Mouse (Mus musculus): ENCODE measurements around the gene Slc24a1. TPM values are rescaled to one million over a fixed set of nuclear protein-coding genes. Genes with fewer than 3 reads are reported as not detected.
A peak's percentile ranks its signal among the peaks of the same experiment; 100 is the strongest.
"Not testable (repeated sequence)": the region's sequence is repeated elsewhere in the genome, so short reads cannot be mapped to it uniquely, and the experiment has no call there.

The Slc24a1 gene
- 0.04 and 0.05 TPM in 2 replicates for polyA plus RNA-seq (2015; fragmentation: Nextera tagmentation; extraction: Ambion mirVana)

DNA sequence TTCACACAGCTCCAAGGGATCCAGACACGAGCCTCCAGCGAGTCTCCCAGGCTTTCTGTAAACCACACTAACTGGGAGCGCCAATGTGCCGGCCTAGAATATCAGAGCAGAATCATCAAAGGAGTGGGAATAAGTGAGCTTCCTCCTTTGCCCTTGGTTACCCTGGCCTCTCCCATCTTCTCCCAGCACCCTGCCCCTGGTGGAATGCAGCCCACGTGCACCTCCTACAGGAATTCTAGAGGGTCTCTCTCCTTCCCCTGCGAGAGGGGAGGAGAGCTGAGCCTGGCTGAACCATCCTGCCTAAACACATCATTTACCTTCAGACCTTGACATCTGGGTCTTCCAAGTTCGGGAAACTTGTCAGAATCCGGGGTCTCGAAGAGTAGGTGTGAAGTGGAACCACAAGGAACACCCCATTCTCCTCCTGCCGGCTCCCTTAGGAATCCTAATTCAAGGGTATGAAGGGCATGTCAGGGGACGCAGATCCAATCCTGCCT is at the start of gene Slc24a1:
Gene Slc24a1 (minus strand): TSS at position 447 of the 497 bp plus-strand sequence.
- 32% methylated on average over 11 of the region's 11 CpGs for WGBS
- Histone ChIP-seq H3K27ac (replicated peaks) (no peak within 1 kb of the TSS), H3K9ac (no peak within 1 kb of the TSS), H3K27me3 (replicated peaks) (peaks cover 73% of the 10 kb centered on the region), H3K9me3 (no peaks in the 10 kb centered on the region), H3K4me1 (peaks cover 11% of the 10 kb centered on the region), H3K4me2 (no peak within 1 kb of the TSS), H3K4me3 (no peak within 1 kb of the TSS), H3K36me3 (no peaks in the 10 kb centered on the region)
- no peak for ATAC-seq (ENCODE audit: extremely low read depth, insufficient number of reproducible peaks, low FRiP score, low TSS enrichment)

DNA sequence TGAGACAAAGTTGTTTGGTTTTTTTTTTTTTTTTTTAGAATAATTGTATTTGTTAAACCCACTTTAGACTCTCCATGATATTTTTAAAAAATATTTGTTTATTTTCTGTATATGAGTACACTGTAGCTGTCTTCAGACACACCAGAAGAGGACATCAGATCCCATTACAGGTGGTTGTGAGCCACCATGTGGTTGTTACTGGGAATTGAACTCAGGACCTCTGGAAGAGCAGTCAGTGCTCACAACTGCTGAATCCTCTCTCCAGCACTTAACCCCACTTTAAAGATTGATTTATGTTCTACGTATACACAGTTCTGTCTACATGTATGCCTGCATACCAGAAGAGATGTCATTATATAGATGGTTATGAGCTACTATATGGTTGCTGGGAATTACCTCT is 44.1 kb upstream of the Slc24a1 start:
- WGBS = 68% methylated on average over 1 of the region's 1 CpGs
- ATAC-seq (ENCODE audit: extremely low read depth, insufficient number of reproducible peaks, low FRiP score, low TSS enrichment); H3K4me1 ChIP-seq; H3K9me3 ChIP-seq; H3K9ac ChIP-seq; H3K4me3 ChIP-seq; H3K4me2 ChIP-seq; H3K27me3 ChIP-seq (replicated peaks); H3K27ac ChIP-seq (replicated peaks): not testable (repeated sequence)
- peaks cover 83% of the 10 kb centered on the region for H3K36me3 ChIP-seq

DNA sequence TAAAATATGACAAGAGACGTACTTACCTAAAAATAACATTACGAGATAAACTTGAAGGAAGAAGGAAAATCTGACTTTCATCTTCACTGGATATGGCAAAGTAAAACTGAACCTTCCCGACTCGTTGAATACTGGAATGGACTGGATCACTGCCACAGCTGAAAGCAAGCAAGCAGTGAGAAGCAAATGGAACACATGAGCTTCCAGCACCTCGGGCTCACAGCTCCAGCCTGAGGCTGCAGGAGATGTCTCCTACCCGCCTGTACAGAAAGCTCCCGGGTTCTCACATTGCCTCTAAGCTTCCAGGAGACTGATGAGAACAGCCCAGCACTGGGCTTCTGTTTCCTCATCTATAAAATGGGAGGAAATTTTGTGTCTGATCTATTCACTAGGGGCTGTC is 38.9 kb upstream of the Slc24a1 start:
- Histone ChIP-seq H3K27me3 (replicated peaks) (no peaks in the 10 kb centered on the region), H3K4me3 (no peak overlapping the region), H3K4me2 (no peak overlapping the region), H3K4me1 (peaks cover 42% of the 10 kb centered on the region), H3K9ac (no peak overlapping the region), H3K9me3 (no peaks in the 10 kb centered on the region), H3K27ac (replicated peaks) (peak overlapping the region; percentile 43; the same call in 1 of the 2 replicates), H3K36me3 (peaks cover 85% of the 10 kb centered on the region)
- ATAC-seq (ENCODE audit: extremely low read depth, insufficient number of reproducible peaks, low FRiP score, low TSS enrichment) = no peak
- 51% methylated on average over 7 of the region's 7 CpGs for WGBS

DNA sequence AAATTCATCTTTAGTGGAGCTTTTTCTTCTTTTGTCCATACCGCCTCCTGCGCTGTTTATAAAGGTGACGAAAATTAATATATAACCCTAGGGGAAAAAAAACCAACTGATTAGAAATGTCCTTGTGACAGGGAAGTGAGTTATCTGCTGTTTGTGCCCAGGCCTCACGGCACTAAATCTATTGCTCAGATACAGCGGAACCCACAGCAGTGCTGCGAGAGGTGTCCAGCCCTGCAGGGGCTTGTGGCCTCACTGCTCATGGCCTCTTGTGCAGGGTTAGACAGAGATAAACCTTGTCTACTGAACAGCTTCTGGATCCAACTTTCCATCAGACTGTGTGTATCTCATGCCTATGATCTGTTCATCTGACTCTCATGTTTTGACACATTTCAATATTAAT is 37.0 kb upstream of the Slc24a1 start:
- H3K4me2 ChIP-seq = no peak overlapping the region
- H3K4me1 ChIP-seq = peaks cover 51% of the 10 kb centered on the region
- H3K4me3 ChIP-seq = no peak overlapping the region
- no peaks in the 10 kb centered on the region for H3K9me3 ChIP-seq
- H3K9ac ChIP-seq = no peak overlapping the region
- no peaks in the 10 kb centered on the region for H3K27me3 ChIP-seq (replicated peaks)
- 58% methylated on average over 6 of the region's 6 CpGs for WGBS
- no peak overlapping the region for H3K27ac ChIP-seq (replicated peaks)
- ATAC-seq (ENCODE audit: extremely low read depth, insufficient number of reproducible peaks, low FRiP score, low TSS enrichment) = no peak
- H3K36me3 ChIP-seq = peaks cover 89% of the 10 kb centered on the region

DNA sequence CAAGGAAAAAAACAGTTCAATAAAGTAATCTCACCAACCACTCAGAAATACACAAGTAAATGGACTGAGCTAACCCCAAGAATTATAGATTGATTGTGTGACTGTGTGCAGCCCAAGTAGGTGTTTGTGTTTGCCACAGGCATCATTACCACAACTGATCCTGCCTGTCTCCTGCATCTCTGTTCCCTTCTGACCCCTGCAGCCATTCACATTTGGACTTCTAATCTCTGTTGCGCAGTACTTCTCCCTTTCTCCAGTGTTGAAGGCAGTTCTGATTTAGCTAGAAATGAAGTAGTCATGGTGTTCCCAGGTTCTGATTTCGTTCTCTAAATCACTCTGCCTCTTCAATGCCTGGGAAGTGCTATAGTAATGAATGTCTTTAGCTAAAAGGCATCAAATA is 36.2 kb upstream of the Slc24a1 start:
- Histone ChIP-seq H3K4me3 (no peak overlapping the region), H3K36me3 (peaks cover 89% of the 10 kb centered on the region), H3K27ac (replicated peaks) (no peak overlapping the region), H3K9ac (no peak overlapping the region), H3K4me2 (no peak overlapping the region), H3K4me1 (peaks cover 51% of the 10 kb centered on the region), H3K27me3 (replicated peaks) (no peaks in the 10 kb centered on the region), H3K9me3 (no peaks in the 10 kb centered on the region)
- WGBS = 91% methylated on average over 2 of the region's 2 CpGs
- no peak for ATAC-seq (ENCODE audit: extremely low read depth, insufficient number of reproducible peaks, low FRiP score, low TSS enrichment)

DNA sequence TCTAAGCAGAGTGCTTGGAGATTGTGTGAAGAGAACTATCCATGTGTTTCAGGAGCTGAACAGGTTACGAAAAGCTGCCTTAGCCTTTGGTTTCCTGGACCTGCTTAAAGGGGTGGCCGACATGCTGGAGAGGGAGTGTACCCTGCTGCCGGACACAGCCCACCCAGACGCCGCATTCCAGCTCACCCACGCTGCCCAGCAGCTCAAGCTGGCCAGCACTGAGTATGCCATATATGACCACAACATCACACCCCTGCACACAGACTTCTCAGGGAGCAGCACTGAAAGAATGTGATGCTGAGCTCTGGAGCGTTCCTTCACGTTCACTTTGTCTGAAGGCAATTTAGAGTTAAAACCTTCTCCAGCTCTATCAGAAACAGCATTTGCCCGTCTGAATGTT is 34.4 kb upstream of the Slc24a1 start:
- Histone ChIP-seq H3K9ac (peak overlapping the region; percentile 60; the same call in 1 of the 2 replicates), H3K4me1 (peaks cover 49% of the 10 kb centered on the region), H3K4me3 (no peak overlapping the region), H3K4me2 (peak overlapping the region; percentile 24), H3K27ac (replicated peaks) (peak overlapping the region; percentile 81), H3K9me3 (no peaks in the 10 kb centered on the region), H3K36me3 (peaks cover 95% of the 10 kb centered on the region), H3K27me3 (replicated peaks) (no peaks in the 10 kb centered on the region)
- 30% methylated on average over 9 of the region's 9 CpGs for WGBS
- ATAC-seq (ENCODE audit: extremely low read depth, insufficient number of reproducible peaks, low FRiP score, low TSS enrichment) = no peak

DNA sequence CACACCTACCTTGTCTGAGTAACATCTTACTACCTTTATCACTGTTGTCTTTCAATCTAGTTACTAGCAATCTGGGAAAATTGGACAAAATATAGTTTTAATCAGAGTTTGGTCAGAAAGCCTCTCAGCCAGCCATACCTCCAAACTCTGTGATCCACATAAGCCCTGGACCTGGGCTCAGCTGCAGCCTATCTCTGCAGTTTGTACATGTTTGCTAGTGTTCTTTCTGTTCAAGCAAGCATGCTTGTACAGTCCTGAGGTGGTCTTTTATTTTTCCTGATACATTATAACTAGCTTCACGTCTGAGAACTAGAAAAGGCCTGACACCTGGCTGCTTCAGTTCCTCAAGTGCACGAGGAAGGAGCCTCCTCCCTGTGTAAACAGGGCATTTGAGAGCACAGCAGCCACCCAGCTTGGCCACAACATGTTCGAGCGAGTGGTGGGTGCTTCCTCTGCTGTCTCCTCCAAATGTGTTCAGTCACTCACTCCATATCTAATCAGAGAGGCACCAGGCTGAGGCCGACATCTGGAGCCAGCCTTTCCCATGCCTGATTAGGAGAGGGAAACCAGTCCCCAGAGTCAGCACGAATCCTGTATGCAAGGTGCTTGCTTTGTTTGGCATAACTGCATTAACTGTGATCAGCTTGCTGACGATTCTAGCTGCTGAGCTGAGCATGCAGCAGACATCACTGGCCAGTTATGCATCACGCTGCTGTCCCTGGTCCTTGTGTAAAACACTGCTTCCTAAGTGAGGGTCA is 33.8 kb upstream of the Slc24a1 start:
- peaks cover 46% of the 10 kb centered on the region for H3K4me1 ChIP-seq
- no peaks in the 10 kb centered on the region for H3K27me3 ChIP-seq (replicated peaks)
- peak overlapping the region; percentile 24 for H3K4me2 ChIP-seq
- H3K27ac ChIP-seq (replicated peaks) = peak overlapping the region; percentile 81
- H3K9me3 ChIP-seq = no peaks in the 10 kb centered on the region
- WGBS = 14% methylated on average over 8 of the region's 8 CpGs
- H3K36me3 ChIP-seq = peaks cover 95% of the 10 kb centered on the region
- ATAC-seq (ENCODE audit: extremely low read depth, insufficient number of reproducible peaks, low FRiP score, low TSS enrichment) = no peak
- H3K4me3 ChIP-seq = no peak overlapping the region
- H3K9ac ChIP-seq = peak overlapping the region; percentile 60

DNA sequence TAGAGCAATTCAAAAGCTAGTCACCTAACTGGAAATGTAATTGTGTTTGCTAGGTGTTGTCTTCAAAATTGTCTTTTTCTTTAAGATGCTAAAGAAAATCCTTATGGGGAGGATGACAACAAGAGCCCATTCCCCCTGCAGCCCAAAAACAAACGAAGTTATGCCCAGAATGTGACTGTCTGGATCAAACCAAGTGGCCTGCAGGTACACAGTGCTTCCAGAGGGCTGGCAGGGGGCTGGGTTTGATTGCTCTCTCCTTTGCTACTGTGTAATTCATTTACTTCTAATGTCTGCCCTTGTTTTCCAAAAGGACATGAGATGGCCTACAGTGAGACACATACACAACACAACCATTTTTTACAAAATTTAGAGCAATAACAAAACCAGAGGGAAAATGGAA is 30.5 kb upstream of the Slc24a1 start:
- Histone ChIP-seq H3K27me3 (replicated peaks) (no peaks in the 10 kb centered on the region), H3K4me1 (peaks cover 28% of the 10 kb centered on the region), H3K27ac (replicated peaks) (no peak overlapping the region), H3K4me3 (no peak overlapping the region), H3K9me3 (no peaks in the 10 kb centered on the region), H3K9ac (no peak overlapping the region), H3K4me2 (no peak overlapping the region), H3K36me3 (peaks cover 99% of the 10 kb centered on the region)
- 56% methylated on average over 1 of the region's 1 CpGs for WGBS
- no peak for ATAC-seq (ENCODE audit: extremely low read depth, insufficient number of reproducible peaks, low FRiP score, low TSS enrichment)

DNA sequence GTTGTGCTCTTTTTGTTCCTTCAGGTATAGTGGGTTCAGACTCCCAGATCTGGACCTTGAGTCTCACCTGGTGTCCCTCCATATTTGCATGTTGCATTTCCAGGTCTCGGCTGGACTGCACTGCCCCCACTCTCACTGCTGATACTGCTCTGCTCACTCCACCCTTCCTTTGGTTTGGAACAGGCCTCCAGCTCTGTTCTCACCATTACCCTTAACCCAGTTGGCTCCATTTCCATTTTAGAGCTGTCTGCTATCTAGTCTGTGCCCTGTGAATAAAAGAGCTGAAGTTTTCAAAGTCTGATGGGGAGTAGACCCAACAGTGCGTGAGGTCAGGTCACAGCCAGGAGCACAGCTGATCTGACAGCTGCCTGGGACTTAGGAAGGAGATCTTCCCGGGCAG is 29.1 kb upstream of the Slc24a1 start:
- Histone ChIP-seq H3K36me3 (peaks cover 99% of the 10 kb centered on the region), H3K27ac (replicated peaks) (no peak overlapping the region), H3K27me3 (replicated peaks) (no peaks in the 10 kb centered on the region), H3K9me3 (no peaks in the 10 kb centered on the region), H3K4me2 (no peak overlapping the region), H3K4me1 (peaks cover 14% of the 10 kb centered on the region), H3K4me3 (no peak overlapping the region), H3K9ac (no peak overlapping the region)
- ATAC-seq (ENCODE audit: extremely low read depth, insufficient number of reproducible peaks, low FRiP score, low TSS enrichment) = no peak
- 68% methylated on average over 3 of the region's 3 CpGs for WGBS

DNA sequence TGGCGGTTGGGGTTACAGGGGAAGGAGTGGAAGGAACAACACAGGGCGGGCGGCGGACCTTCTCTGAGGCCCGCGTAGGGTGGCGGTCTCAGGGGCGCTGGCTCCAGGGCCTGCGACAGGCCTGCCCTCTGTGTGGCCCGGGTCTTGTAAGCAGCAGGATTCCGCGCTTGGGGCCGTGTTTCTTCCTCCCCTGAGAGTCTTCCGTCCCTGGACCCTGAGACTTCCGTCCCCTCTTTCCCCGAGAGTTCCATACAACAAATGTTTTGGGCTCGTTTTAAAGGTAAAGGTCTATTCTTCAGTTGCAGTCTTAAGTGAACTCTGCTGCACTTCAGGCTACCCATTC is 9.5 kb upstream of the Slc24a1 start:
- Histone ChIP-seq H3K36me3 (peaks cover 40% of the 10 kb centered on the region), H3K27me3 (replicated peaks) (no peaks in the 10 kb centered on the region), H3K9ac (peak overlapping the region; percentile 92), H3K9me3 (no peaks in the 10 kb centered on the region), H3K4me2 (peak overlapping the region; percentile 87), H3K4me1 (peaks cover 22% of the 10 kb centered on the region), H3K27ac (replicated peaks) (peak overlapping the region; percentile 90), H3K4me3 (peak overlapping the region; percentile 76)
- 1% methylated on average over 17 of the region's 17 CpGs for WGBS
- ATAC-seq (ENCODE audit: extremely low read depth, insufficient number of reproducible peaks, low FRiP score, low TSS enrichment) = no peak

DNA sequence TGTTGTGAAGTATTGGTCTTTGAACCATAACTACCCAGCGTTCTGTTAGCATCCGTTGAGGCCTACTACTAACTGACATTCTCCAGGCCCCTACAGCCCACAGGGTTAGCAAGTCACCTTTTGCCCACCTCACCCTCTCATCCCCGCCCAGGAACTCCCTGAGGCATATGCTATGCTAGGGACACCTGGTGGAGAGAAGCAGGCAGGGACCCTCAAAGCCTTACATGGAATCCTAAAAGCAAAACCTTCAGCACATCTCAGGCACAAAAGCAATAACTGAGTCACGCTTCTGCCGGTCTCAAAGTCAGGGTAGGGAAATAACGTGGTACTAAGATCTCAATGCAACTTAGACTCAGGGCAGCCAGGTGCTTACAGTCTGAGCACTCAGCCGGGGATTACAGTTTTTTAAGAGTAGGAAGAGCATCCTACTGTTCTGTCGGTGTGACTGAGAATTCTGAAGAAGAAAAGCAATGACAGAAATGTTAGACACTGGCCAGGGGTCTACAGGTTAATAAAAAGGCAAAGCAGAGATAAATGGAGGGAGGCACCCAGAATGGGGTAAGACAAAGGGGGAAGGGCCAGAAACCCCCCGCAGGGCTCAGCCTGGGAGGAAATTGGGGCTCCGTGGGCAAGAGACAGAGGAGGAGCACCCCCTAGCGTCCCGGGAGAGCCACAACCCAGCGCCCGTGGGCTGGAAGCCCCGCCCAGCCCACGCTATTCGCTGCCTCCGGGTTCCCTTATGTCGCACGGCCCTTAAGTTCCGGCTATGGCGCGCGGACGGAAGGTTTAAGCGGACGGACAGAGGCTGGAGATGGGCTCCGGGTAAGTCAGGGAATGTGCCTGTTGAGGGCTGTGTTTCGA is 8.9 kb upstream of the Slc24a1 start, which contains the start of gene Ints14:
Gene Ints14 (plus strand): TSS at position 789 of the 861 bp plus-strand sequence.
- WGBS = 4% methylated on average over 29 of the region's 29 CpGs
- no peaks in the 10 kb centered on the region for H3K9me3 ChIP-seq
- peak within 1 kb of the TSS; percentile 76 for H3K4me3 ChIP-seq
- H3K36me3 ChIP-seq = peaks cover 34% of the 10 kb centered on the region
- peak within 1 kb of the TSS; percentile 92 for H3K9ac ChIP-seq
- peak within 1 kb of the TSS; percentile 90 for H3K27ac ChIP-seq (replicated peaks)
- ATAC-seq (ENCODE audit: extremely low read depth, insufficient number of reproducible peaks, low FRiP score, low TSS enrichment) = peak; percentile 95
- H3K27me3 ChIP-seq (replicated peaks) = no peaks in the 10 kb centered on the region
- H3K4me1 ChIP-seq = peaks cover 22% of the 10 kb centered on the region
- peak within 1 kb of the TSS; percentile 87 for H3K4me2 ChIP-seq
